Mouse (Mus musculus) forebrain, embryonic 12.5 days (tissue): Measurements from ENCODE around the gene Fam89b. TPM values are rescaled to one million over a fixed set of nuclear protein-coding genes. Genes with fewer than 3 reads are reported as not detected.
"Not testable (repeated sequence)": the region's sequence is repeated elsewhere in the genome, so short reads cannot be mapped to it uniquely, and the experiment has no call there.

Source experiments
- ATAC-seq: fragments of 200-750 bp; cut with Nextera tagmentation; 2 replicates; pipeline ENCODE4 v1.8.0; 2017; ENCODE audit warnings: moderate TSS enrichment; ENCODE audit not compliant: low FRiP score
- H3K27ac ChIP-seq: fragments of 300-500 bp; sonication (generic); 2 replicates; pipeline ENCODE4 v1.5.1; 2016; ENCODE audit warnings: mild to moderate bottlenecking
- H3K27me3 ChIP-seq: fragments of 300-500 bp; sonication (generic); 2 replicates; pipeline ENCODE4 v1.6.1; 2016; ENCODE audit warnings: mild to moderate bottlenecking
- H3K36me3 ChIP-seq: fragments of 300-500 bp; sonication (generic); replicated peaks from 2 replicates; pipeline ENCODE4 v1.6.1; 2016; ENCODE audit warnings: mild to moderate bottlenecking
- H3K4me1 ChIP-seq: fragments of 300-500 bp; sonication (generic); 2 replicates; pipeline ENCODE4 v1.6.1; 2016
- H3K4me2 ChIP-seq: fragments of 300-500 bp; sonication (generic); 2 replicates; pipeline ENCODE4 v1.6.1; 2016; ENCODE audit warnings: mild to moderate bottlenecking, moderate library complexity
- H3K4me3 ChIP-seq: fragments of 300-500 bp; sonication (generic); replicated peaks from 2 replicates; pipeline ENCODE4 v1.5.1; 2016; ENCODE audit warnings: mild to moderate bottlenecking
- H3K9ac ChIP-seq: fragments of 300-500 bp; sonication (generic); 2 replicates; pipeline ENCODE4 v1.6.1; 2016; ENCODE audit warnings: mild to moderate bottlenecking
- H3K9me3 ChIP-seq: fragments of 300-500 bp; sonication (generic); 2 replicates; pipeline ENCODE4 v1.6.1; 2016
- WGBS: fragments of 180-500 bp; shearing (Covaris S2); methylation state at CpG from one replicate; pipeline ENCODE4 v1.1.7; 2016; 5-methylcytosine and 5-hydroxymethylcytosine counted together
- polyA plus RNA-seq: library from polyadenylated mRNA; unstranded; fragments of >200 nt; fragmentation: Nextera tagmentation; extraction: Ambion mirVana; gene quantifications from 2 replicates; pipeline ENCODE4 v1.2.1, GENCODE M21; 2016

Fam89b gene
- polyA plus RNA-seq, 1 experiment from 2014 or later, result 170 TPM

DNA sequence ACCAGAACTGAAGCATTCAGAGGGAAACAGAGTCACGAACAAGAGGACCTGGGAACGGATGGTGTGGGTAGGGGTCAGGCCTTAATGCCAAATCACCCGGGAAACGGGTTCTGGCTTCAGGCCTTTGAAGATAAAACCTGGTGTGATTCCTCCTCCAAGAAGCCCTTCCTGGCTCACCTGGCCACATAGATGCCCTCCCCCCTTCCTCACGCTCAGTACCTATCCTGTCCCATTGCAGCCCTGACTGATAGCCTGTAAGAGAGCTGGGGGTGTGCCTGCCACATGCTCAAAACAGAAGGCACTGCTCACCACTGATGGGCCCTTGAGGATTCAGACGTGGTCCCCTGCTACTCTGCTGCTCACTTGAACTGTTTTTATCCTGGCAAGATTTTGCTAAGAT lies 35.7 kb downstream of the Fam89b start:
- H3K27ac ChIP-seq, result no peak overlapping the region
- H3K36me3 ChIP-seq, result peaks cover 65% of the 10 kb centered on the region
- H3K4me2 ChIP-seq, result no peak overlapping the region
- no peak overlapping the region for H3K4me3 ChIP-seq
- no peaks in the 10 kb centered on the region for H3K9me3 ChIP-seq
- H3K9ac ChIP-seq, result peak overlapping the region; percentile 17; the same call in 1 of the 2 replicates
- H3K27me3 ChIP-seq, result peaks cover 15% of the 10 kb centered on the region
- peaks cover 53% of the 10 kb centered on the region for H3K4me1 ChIP-seq
- 89% methylated on average over 6 of the region's 6 CpGs for WGBS
- ATAC-seq, result no peak

- H3K9me3 ChIP-seq, result no peaks in the 10 kb centered on the region
- H3K4me1 ChIP-seq, result peaks cover 55% of the 10 kb centered on the region
- peak overlapping the region; percentile 36; the same call in 1 of the 2 replicates for H3K27ac ChIP-seq
- ATAC-seq, result no peak
- H3K9ac ChIP-seq, result peak overlapping the region; percentile 89; the same call in 1 of the 2 replicates
- H3K36me3 ChIP-seq, result peaks cover 56% of the 10 kb centered on the region
- no peak overlapping the region; the same call in 1 of the 2 replicates for H3K4me3 ChIP-seq
- WGBS, result 88% methylated on average over 10 of the region's 10 CpGs
- peak overlapping the region; percentile 99; the same call in 1 of the 2 replicates for H3K4me2 ChIP-seq
- peaks cover 15% of the 10 kb centered on the region for H3K27me3 ChIP-seq
Observed at GRCm38 (mm10) chr19:5692913-5693396, 36.5 kb downstream of the Fam89b start.

DNA sequence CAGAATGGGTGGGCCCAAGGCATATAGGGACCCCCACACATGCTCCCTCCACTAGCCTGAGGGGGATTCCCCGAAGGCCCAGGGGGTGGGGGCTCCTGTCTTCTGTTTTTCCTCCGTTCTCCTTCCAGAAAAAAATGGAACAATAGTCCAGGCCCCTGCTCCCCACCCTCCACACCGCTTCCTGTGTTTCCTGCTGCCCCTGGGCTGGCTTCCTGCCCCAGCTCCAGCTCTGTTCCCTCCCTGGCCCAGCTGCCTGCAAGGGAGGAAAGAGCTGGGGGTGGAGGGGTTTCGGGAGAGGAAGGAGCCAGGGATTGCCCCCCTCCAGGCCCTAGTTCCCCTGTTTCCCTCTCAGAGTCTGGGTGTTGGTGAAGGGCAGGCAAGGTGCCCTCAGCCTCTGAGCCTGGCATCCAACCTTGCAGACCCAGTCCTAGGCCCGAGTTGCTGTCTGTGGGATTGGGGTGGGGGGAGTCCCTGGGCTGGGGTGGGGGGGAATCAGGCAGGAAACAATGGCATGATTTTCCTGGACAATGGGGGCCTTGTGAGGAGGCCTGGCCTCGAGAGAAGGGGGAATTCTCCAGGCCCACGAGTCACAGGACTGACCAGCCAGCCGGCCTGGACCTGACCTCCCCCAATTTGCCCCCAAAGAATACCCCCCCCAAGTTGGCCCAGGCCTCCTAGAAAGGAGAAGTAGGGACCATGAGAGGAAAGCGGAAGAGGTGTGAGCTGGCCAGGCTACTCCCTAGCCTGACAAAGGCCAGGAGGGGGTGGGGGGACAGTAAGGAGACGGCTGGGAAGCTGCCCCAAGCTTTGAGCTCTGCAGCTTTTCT lies 37.2 kb downstream of the Fam89b start:
- H3K4me1 ChIP-seq, result peaks cover 61% of the 10 kb centered on the region
- peaks cover 15% of the 10 kb centered on the region for H3K27me3 ChIP-seq
- no peaks in the 10 kb centered on the region for H3K9me3 ChIP-seq
- H3K27ac ChIP-seq, result peak overlapping the region; percentile 36; the same call in 1 of the 2 replicates
- H3K9ac ChIP-seq, result peak overlapping the region; percentile 89
- peak overlapping the region; percentile 7; the same call in 1 of the 2 replicates for H3K4me3 ChIP-seq
- ATAC-seq, result no peak
- 73% methylated on average over 10 of the region's 10 CpGs for WGBS
- peak overlapping the region; percentile 99 for H3K4me2 ChIP-seq
- peaks cover 50% of the 10 kb centered on the region for H3K36me3 ChIP-seq

DNA sequence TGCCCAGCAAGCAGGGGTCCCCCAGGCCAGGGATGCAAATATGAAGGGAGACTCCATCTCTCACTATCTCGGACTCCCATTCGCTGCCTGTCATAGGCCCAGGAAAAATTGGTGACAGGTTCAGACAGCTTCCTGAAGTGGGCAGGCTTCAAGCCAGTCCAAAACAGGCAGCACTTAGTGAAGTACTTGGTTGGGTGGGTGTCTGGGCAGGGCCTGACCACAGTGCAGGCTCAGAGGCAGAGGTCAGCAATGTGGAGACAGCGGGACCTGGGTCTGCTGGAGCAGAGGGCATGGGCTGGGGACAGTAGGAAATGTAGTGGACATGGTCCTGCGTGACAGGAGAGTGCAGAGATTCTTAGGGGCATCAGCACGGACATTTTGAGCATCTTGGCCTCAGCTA lies 37.9 kb downstream of the Fam89b start:
- Histone ChIP-seq H3K27ac (no peak overlapping the region), H3K4me3 (0 out of 2 replicates have a peak overlapping the region, but pooled peaks have one; percentile 89), H3K9me3 (no peaks in the 10 kb centered on the region), H3K4me1 (peaks cover 65% of the 10 kb centered on the region), H3K36me3 (peaks cover 43% of the 10 kb centered on the region), H3K4me2 (peak overlapping the region; percentile 99), H3K27me3 (peaks cover 15% of the 10 kb centered on the region), H3K9ac (peak overlapping the region; percentile 89)
- 88% methylated on average over 5 of the region's 5 CpGs for WGBS
- ATAC-seq, result no peak

DNA sequence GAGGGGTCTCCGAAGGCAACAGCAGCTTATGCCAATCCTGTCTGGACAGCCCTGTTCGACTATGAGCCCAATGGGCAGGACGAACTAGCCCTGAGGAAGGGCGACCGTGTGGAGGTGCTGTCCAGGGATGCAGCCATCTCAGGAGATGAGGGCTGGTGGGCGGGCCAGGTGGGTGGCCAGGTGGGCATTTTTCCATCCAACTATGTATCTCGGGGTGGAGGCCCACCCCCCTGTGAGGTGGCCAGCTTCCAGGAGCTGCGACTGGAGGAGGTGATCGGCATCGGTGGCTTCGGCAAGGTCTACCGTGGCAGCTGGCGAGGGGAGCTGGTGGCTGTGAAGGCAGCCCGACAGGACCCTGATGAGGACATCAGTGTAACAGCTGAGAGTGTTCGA lies 39.1 kb downstream of the Fam89b start:
- Histone ChIP-seq H3K4me1 (peaks cover 53% of the 10 kb centered on the region), H3K36me3 (peaks cover 46% of the 10 kb centered on the region), H3K27me3 (peaks cover 11% of the 10 kb centered on the region), H3K4me2 (peak overlapping the region; percentile 99), H3K27ac (peak overlapping the region; percentile 91; the same call in 1 of the 2 replicates), H3K9me3 (no peaks in the 10 kb centered on the region), H3K4me3 (peak overlapping the region; percentile 89), H3K9ac (peak overlapping the region; percentile 89)
- no peak for ATAC-seq
- WGBS, result 78% methylated on average over 15 of the region's 15 CpGs

DNA sequence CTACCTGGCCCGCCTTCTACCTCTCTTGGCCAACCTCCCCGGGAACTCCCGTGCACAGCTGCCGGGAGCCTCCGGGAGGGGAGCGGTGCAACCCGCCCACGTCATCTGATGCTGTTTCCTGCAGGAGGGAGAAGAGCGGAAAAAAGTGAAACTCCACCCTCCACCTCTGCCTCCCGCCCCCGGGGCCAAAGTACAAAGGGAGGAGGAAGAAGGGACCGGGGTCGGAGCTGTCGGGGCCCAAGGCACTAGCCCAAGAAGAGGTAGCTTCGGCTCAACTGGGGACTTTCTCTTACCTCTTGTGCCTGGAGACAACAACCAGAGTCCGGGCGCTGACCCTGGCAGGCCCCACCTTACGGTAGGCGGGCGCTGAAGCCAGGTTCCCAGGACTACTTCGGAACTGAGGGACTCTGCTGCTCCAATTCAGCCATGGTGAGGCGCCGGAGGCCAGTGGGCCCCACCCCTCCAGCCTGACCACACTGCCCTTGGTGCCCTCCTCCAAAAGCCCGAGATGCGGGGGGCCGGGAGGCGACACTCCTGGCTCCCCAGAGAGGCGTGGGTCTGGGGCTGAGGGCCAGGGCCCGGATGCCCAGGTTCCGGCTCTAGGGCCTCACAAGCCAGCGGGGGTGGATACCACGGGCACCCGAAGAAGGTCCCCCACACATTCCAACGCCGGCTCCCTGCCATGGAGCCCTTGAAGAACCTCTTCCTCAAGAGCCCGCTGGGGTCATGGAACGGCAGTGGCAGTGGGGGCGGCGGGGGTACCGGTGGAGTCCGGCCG lies 39.7 kb downstream of the Fam89b start:
- peaks cover 48% of the 10 kb centered on the region for H3K36me3 ChIP-seq
- peak; percentile 33; the same call in 1 of the 2 replicates for ATAC-seq
- WGBS, result 12% methylated on average over 42 of the region's 42 CpGs

DNA sequence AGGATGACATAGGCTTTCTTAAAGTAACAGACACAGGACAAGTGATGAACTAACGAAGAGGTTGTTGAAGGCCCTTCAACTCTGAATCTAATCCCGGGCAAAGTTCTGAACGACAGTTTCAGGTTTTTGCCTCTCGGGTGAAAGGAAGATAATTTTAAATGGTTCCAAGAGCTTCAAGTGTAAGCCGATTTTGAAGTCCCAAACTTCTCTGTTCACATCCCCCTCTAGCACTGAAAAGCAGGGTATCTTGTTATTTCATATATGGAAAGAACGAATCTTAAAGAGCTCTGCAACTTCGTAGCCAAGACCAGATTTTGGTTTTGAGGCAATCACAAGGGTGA lies 40.4 kb downstream of the Fam89b start:
- peak overlapping the region; percentile 99 for H3K4me2 ChIP-seq
- peak overlapping the region; percentile 89 for H3K4me3 ChIP-seq
- no peaks in the 10 kb centered on the region for H3K27me3 ChIP-seq
- H3K9ac ChIP-seq, result peak overlapping the region; percentile 89
- peak overlapping the region; percentile 91 for H3K27ac ChIP-seq
- WGBS, result under 1% methylated on average over 7 of the region's 7 CpGs
- no peaks in the 10 kb centered on the region for H3K9me3 ChIP-seq
- no peak for ATAC-seq
- H3K36me3 ChIP-seq, result peaks cover 54% of the 10 kb centered on the region
- H3K4me1 ChIP-seq, result peaks cover 49% of the 10 kb centered on the region

More for the DNA sequence above, 39.7 kb downstream of the Fam89b start:
- Histone ChIP-seq H3K4me2 (peak overlapping the region; percentile 99), H3K27me3 (peaks cover 5% of the 10 kb centered on the region; the same call in 1 of the 2 replicates), H3K9me3 (no peaks in the 10 kb centered on the region), H3K4me1 (peaks cover 49% of the 10 kb centered on the region), H3K27ac (peak overlapping the region; percentile 91), H3K4me3 (peak overlapping the region; percentile 89), H3K9ac (peak overlapping the region; percentile 89)

- Histone ChIP-seq H3K27me3 (no peaks in the 10 kb centered on the region), H3K4me3 (peak within 1 kb of the TSS; percentile 89), H3K4me1 (peaks cover 47% of the 10 kb centered on the region), H3K4me2 (peak within 1 kb of the TSS; percentile 99), H3K36me3 (peaks cover 56% of the 10 kb centered on the region), H3K27ac (peak within 1 kb of the TSS; percentile 91), H3K9ac (peak within 1 kb of the TSS; percentile 89), H3K9me3 (no peaks in the 10 kb centered on the region)
- under 1% methylated on average over 69 of the region's 69 CpGs for WGBS
- peak; percentile 95 for ATAC-seq
Observed at GRCm38 (mm10) chr19:5688200-5689087, 41.0 kb downstream of the Fam89b start, which contains the start of the genes Map3k11 and Pcnx3. Map3k11 (plus strand) TSS chr19:5688742. Pcnx3 (minus strand) TSS chr19:5688908.

DNA sequence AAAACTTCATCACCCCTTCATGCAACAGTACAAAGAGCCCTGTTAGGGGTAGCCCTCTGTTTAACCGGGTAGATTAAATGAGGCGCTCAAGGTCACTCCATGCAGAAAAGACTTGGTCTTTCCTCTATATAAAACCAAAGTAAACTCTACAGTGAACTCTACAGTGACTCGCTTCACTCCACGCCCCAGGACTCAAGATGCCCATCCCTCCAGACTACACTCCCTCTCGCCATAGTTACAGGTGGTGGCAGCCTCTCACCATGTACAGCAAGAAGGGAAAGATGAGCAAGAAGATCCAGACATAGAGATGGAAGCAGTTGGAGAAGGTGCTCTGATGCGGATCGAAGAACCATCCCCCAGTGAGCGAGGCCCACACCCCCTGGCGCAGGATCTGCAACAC lies 41.7 kb downstream of the Fam89b start:
- Histone ChIP-seq H3K4me1 (peaks cover 42% of the 10 kb centered on the region), H3K9ac (peak overlapping the region; percentile 89), H3K4me3 (peak overlapping the region; percentile 89), H3K9me3 (no peaks in the 10 kb centered on the region), H3K27ac (peak overlapping the region; percentile 91), H3K4me2 (peak overlapping the region; percentile 99), H3K27me3 (no peaks in the 10 kb centered on the region), H3K36me3 (peaks cover 56% of the 10 kb centered on the region)
- ATAC-seq, result no peak
- WGBS, result 20% methylated on average over 9 of the region's 9 CpGs

DNA sequence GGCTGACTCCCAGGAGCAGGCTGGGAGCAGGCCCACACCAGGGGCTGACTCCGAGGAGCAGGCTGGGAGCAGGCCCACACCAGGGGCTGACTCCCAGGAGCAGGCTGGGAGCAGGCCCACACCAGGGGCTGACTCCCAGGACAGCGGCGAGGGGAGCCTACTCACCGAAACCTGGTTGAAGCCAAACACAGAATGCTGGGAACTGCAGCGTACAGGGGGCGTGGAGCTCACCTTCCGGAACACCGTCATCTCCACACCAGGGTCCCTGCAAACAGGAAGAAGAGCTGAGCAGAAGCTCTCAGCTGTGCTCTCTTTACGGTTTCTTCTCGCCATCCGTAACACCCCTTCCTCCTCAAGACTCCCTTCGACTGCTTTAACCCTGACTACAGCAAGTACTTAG lies 42.5 kb downstream of the Fam89b start:
- peaks cover 57% of the 10 kb centered on the region for H3K36me3 ChIP-seq
- peak overlapping the region; percentile 89; the same call in 1 of the 2 replicates for H3K4me3 ChIP-seq
- WGBS, result 92% methylated on average over 11 of the region's 12 CpGs
- H3K9me3 ChIP-seq, H3K9ac ChIP-seq, ATAC-seq, H3K27ac ChIP-seq, H3K27me3 ChIP-seq: not testable (repeated sequence)
- peak overlapping the region; percentile 99 for H3K4me2 ChIP-seq
- H3K4me1 ChIP-seq, result peaks cover 34% of the 10 kb centered on the region

GRCm38 (mm10) chr19:5686437-5686836 lies 43.0 kb downstream of the Fam89b start:
- Histone ChIP-seq H3K9ac (no peak overlapping the region), H3K27me3 (no peaks in the 10 kb centered on the region), H3K36me3 (peaks cover 60% of the 10 kb centered on the region), H3K4me3 (no peak overlapping the region), H3K27ac (no peak overlapping the region), H3K9me3 (no peaks in the 10 kb centered on the region), H3K4me1 (peaks cover 29% of the 10 kb centered on the region), H3K4me2 (no peak overlapping the region)
- ATAC-seq, result no peak
- 94% methylated on average over 13 of the region's 13 CpGs for WGBS
